Mouse (Mus musculus) kidney, postnatal 4 days (tissue): ENCODE measurements at regions not wholly inside any gene's neighbourhood (a gene's known extent, or its start where the extent isn't known, plus 50 kb on each side); places are given as distances from the start of the nearest gene placed in this dataset.
A peak's percentile ranks its signal among the peaks of the same experiment; 100 is the strongest.

Source experiments
- DNase-seq, 2 experiments: peaks; one replicate each; pipeline ENCODE4 v3.0.0; 2021; ENCODE audit warnings: mixed read lengths in 2 of 2

DNA sequence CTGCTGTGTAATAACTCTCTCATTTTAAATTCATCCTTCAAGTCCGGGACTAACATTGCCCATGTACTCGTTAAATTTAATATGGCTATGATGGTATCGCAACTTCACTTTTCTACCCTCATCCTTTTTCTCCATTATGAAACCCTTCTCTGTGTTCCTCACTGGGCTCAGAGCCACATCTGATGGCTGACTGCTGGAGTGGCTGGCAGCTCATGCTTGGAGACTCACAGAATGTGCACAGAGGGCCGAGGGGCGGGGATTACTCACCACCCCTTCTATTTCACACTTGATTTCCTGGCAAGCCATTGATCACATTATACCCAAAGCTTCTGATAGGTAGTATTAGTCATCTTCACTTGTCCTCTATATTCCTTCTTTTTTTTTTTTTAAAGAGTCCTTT lies 81.1 kb upstream of the Vwde start:
- no peak for DNase-seq

DNA sequence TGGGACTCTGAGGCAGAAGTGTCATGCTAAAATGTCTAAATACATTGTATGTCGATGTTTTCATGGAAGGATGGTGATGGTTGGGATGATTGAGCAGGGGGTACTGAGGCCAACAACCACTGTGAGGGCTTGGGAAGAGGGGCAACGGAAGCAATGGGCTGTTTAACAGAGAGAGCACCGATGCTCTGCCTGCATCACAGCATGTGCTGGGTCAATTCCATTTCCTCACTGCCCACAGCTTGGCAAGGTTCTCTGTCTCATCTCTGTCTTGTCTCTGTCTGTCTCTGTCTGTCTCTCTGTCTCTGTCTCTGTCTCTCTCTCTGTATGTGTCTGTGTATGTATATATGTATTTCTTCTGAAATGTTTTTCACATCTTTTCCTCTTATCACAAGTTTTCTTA lies 73.4 kb upstream of the Vwde start:
- DNase-seq, result no peak

DNA sequence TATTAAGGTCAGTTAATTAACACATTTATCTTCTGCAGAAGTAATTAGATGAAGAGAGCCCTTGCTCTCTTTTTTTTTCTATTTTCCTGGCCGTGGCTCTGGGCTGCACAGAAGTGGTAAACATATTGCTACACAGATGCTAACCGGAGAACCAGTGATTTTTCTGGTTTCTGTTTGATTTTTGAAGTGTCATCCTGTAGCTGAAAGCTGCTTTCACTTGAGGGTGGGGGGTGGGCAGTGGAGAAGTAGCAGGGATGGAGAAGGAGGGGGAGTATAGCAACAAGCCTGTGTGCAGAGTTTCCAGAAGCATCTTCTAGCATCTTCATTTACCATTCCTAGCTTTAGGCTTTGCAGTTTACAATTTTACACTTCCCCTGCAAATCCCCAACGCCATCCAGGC lies 72.3 kb upstream of the Vwde start:
- no peak for DNase-seq

DNA sequence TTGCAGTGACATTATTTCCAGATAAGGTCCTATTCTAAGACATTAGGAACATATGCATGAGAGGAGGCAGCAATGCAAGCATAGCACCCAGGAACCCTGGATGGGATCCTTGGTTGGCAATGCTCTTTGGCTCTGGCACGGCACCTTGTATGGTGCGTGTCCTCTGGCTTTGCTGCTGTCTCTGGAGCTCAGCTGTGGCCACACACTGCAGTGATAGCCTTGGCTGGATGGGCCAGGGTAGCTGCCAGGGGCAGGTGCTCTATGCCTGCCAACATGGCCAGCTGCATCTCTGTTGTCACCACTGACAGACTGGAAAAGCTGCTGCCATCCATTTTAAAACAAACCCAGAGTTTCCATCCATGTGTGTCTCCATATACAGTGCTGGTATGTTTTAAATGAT lies 71.3 kb upstream of the Vwde start:
- DNase-seq, result no peak

DNA sequence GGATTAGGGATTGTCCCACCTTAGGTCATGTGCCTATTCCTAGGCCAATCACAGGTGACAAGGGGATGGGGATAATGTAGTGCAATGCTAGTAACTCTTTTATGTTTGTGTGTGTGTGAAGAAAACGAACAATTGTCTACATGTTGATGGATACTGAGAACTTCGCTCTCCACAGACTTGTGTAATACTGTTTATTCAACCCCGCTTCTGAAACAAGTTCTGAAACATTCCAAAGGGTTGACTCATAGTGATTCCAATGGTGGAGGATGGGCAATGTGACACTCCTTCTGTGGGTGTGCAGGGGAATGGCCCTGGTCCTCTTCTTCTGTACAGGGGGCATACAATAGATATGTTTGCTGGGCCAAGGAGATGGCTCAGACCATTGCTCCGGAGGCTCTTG lies 69.6 kb upstream of the Vwde start:
- DNase-seq, result no peak

DNA sequence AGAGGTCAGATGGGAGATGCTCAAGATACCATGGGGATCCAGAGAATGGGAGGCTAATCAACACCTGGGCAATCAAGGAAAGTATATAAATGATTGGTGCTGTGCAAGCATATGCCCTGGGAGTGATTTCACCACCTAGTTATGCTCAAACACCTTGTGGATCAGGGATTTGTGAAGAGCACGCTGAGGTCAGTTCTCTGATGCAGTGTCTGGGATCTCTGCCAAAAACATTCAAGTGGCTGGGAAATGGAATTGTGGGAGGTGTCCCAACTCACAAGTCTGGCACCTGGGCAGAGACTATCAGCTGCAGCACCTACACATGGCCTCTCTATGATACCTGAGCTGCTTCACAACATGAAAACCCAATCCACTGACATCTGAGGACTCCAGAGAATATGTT lies 63.7 kb upstream of the Vwde start:
- peak in 1 of 2 experiments; percentile 6 for DNase-seq

DNA sequence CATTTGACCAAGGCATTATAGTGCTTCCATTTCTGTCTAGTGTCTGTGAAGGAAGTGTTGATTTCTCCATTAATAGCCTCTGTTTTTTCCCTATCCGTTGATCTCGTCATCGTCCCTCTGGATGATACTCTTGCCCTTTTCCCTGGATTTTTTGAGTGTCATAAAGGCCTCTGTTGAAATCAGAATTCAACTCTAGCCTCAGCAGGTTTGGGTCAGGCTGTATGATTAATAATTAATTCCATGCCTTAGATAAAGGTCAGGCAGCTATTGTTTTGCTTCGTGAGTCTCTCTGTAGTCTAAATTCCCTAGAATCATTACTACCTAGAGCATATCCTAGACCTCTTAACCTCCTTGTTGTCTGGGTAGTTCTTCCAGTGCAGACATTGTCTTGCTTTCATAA lies 63.0 kb upstream of the Vwde start:
- no peak for DNase-seq

DNA sequence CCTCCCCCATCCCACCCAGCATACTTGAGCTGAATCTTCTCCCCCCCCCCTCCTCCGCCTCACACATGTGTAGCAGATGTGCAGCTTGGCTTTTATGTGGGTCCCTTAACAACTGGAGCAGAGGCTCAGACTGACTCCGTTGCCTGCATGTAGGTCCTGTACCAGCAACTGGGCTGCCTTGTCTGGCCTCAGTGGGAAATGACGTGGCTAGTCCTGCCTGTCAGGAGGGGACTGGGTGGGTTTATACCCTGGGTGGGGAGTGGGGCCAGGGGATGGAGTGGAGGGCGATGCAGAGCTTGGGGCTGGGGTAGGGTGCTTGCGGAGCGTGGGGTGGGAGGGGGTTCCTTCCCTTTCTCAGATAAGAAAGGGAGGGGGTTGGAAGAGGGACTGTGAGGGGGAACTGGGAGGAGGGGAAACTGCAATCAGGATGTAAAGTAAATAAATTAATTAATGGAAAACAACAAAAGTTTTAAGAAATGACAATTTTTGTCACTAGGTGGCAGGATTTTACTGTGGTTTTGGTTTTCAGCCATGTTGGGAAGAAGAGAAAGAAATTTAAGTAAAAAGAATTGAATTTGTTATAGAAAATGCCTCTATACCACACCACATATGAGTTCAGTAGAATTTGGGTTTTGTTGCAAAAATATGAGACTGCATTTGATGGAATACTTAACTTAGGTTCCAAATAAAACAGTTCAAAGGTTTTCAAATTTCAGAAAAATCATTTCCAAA lies 61.9 kb upstream of the Vwde start:
- peak in 1 of 2 experiments; percentile 1 for DNase-seq

DNA sequence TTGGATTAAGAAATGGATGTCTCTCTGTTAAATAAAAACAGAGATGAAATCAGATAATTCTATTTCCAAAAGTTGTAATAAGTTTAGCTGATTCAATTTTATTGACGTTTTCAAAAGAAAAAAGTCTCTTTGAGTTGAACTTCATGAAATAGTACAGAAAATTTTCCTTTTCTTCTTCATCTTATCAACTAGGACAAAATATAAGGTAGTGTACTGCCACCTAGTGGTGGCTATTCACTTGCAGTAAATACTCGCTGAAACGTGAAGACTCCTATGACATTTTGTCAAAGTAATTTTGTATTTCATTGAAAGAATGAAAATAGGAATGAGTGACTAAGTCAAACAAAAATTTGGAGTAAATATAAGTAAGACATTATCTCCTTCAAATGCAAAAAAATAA lies 56.1 kb upstream of the Vwde start:
- DNase-seq, result peak in 1 of 2 experiments; percentile 8
